Mouse (Mus musculus): ENCODE data around the gene Cxcl10.

GRCm38 (mm10) chr5:92302149-92302840 is 46.4 kb downstream of the Cxcl10 start:
- TF ChIP-seq POLR2A (IDR thresholded peaks at IDR 0.05; ENCODE audit: insufficient read depth, low read depth, low read length) (no peak), CTCF (IDR thresholded peaks at IDR 0.05) (no peak), EP300 (IDR thresholded peaks at IDR 0.05; ENCODE audit: insufficient read depth, low read depth, low read length) (no peak)

Data from heart, adult 2 months (tissue).